Mouse (Mus musculus): ENCODE data around the gene Akap8. TPM values are rescaled to one million over a fixed set of nuclear protein-coding genes. Genes with fewer than 3 reads are reported as not detected.

Akap8 gene
- 100 to 1,000 TPM; 150 to 177 TPM for polyA plus RNA-seq (2017; shearing (Covaris generic))

GRCm38 (mm10) chr17:32320597-32321389, at the start of gene Akap8:
Gene Akap8, minus strand, starts transcription at chr17:32321238.

GRCm38 (mm10) chr17:32350382-32350983, 29.4 kb upstream of the Akap8 start, which contains the start of gene Akap8l:
Gene Akap8l, minus strand, starts transcription at chr17:32350607.

GRCm38 (mm10) chr17:32284262-32285137, 36.5 kb downstream of the Akap8 start, which contains the start of gene Brd4:
Gene Brd4, minus strand, starts transcription at chr17:32284722.

Other genes starting within 250 kb of the Akap8 start
- under 1 TPM in 1 of 2 experiments, not detected in 1; 0.18 TPM for gene Notch3, start 154.4 kb downstream of the Akap8 start, polyA plus RNA-seq (2017; shearing (Covaris generic))
- gene Ephx3, start 131.7 kb downstream of the Akap8 start, polyA plus RNA-seq (2017; shearing (Covaris generic)) = under 1 TPM in 1 of 2 experiments, not detected in 1; 0.37 TPM
- 100 to 1,000 TPM; 177 to 198 TPM for gene Brd4, start 36.5 kb downstream of the Akap8 start, polyA plus RNA-seq (2017; shearing (Covaris generic))
- 100 to 1,000 TPM; 138 to 165 TPM for gene Akap8l, start 29.4 kb upstream of the Akap8 start, polyA plus RNA-seq (2017; shearing (Covaris generic))
- gene Wiz, start 68.2 kb upstream of the Akap8 start, polyA plus RNA-seq (2017; shearing (Covaris generic)) = 10 to 100 TPM; 33.0 to 38.3 TPM
- 100 to 1,000 TPM; 517 to 591 TPM for gene Rasal3, start 82.3 kb upstream of the Akap8 start, polyA plus RNA-seq (2017; shearing (Covaris generic))
- 100 to 1,000 TPM in 1 of 2 experiments, 10 to 100 TPM in 1; 74.2 to 123 TPM for gene Pglyrp2, start 102.9 kb upstream of the Akap8 start, polyA plus RNA-seq (2017; shearing (Covaris generic))
- 1 to 10 TPM; 1.3 to 2.5 TPM for gene Cyp4f39, start 131.5 kb upstream of the Akap8 start, polyA plus RNA-seq (2017; shearing (Covaris generic))
- 1 to 10 TPM; 1.6 to 3.7 TPM for gene Cyp4f17, start 184.8 kb upstream of the Akap8 start, polyA plus RNA-seq (2017; shearing (Covaris generic))
- gene Cyp4f16, start 215.3 kb upstream of the Akap8 start, polyA plus RNA-seq (2017; shearing (Covaris generic)) = 1 to 10 TPM; 2.3 to 3.5 TPM

Data from activated CD4-positive, CD25-positive, alpha-beta regulatory T cell (primary cell).